Mouse (Mus musculus) forebrain, embryonic 11.5 days (tissue): ENCODE measurements around the gene Cyp27a1. TPM values are rescaled to one million over a fixed set of nuclear protein-coding genes. Genes with fewer than 3 reads are reported as not detected.

Experiments used
- ATAC-seq: fragments of 200-750 bp; cut with Nextera tagmentation; replicated peaks from 2 replicates; pipeline ENCODE4 v1.8.0; 2017; ENCODE audit warnings: moderate TSS enrichment; ENCODE audit not compliant: low FRiP score
- DNase-seq: peaks from one replicate; pipeline ENCODE4 v3.0.0-alpha.2; 2017; ENCODE audit warnings: low spot score
- H3K27ac ChIP-seq: fragments of 300-500 bp; sonication (generic); 2 replicates; pipeline ENCODE4 v1.5.1; 2014; ENCODE audit warnings: low read depth, low read length
- H3K27me3 ChIP-seq: fragments of 300-500 bp; sonication (generic); 2 replicates; pipeline ENCODE4 v1.6.1; 2014; ENCODE audit warnings: mild to moderate bottlenecking, low read length, mixed read lengths; ENCODE audit not compliant: control insufficient read depth, insufficient read depth
- H3K36me3 ChIP-seq: fragments of 300-500 bp; sonication (generic); 2 replicates; pipeline ENCODE4 v1.6.1; 2014; ENCODE audit warnings: mild to moderate bottlenecking, low read length, moderate library complexity, mixed read lengths; ENCODE audit not compliant: control insufficient read depth, insufficient read depth
- H3K4me1 ChIP-seq: fragments of 300-500 bp; sonication (generic); replicated peaks from 2 replicates; pipeline ENCODE4 v1.6.1; 2014; ENCODE audit warnings: low read length, mixed read lengths; ENCODE audit not compliant: control insufficient read depth, insufficient read depth
- H3K4me2 ChIP-seq: fragments of 300-500 bp; sonication (generic); 2 replicates; pipeline ENCODE4 v1.6.1; 2014; ENCODE audit warnings: low read depth, mild to moderate bottlenecking, low read length, moderate library complexity, mixed read lengths; ENCODE audit not compliant: severe bottlenecking
- H3K4me3 ChIP-seq: fragments of 300-500 bp; sonication (generic); 2 replicates; pipeline ENCODE4 v1.5.1; 2014; ENCODE audit warnings: low read depth, low read length
- H3K9ac ChIP-seq: fragments of 300-500 bp; sonication (generic); 2 replicates; pipeline ENCODE4 v1.6.1; 2014; ENCODE audit warnings: low read length
- H3K9me3 ChIP-seq: fragments of 300-500 bp; sonication (generic); 2 replicates; pipeline ENCODE4 v1.6.1; 2016; ENCODE audit warnings: low read length, mixed read lengths; ENCODE audit not compliant: control insufficient read depth
- whole genome bisulfite sequencing: fragments of 180-500 bp; shearing (Covaris S2); extraction: QIAGEN DNeasy Blood & Tissue Kit; methylation state at CpG from one replicate; pipeline ENCODE4 v1.1.7; 2014; 5-methylcytosine and 5-hydroxymethylcytosine counted together
- polyA plus RNA-seq: library from polyadenylated mRNA; unstranded; fragments of >200 nt; fragmentation: Nextera tagmentation; extraction: Ambion mirVana; gene quantifications from 2 replicates; pipeline ENCODE4 v1.2.1, GENCODE M21; 2014

The Cyp27a1 gene
- polyA plus RNA-seq, 1 experiment from 2014 or later, result 6.7 TPM

GRCm38 (mm10) chr1:74695836-74696235 lies 17.5 kb upstream of the Cyp27a1 start:
- DNase-seq (no peak), ATAC-seq (no peak)
- Histone ChIP-seq H3K27me3 (no peaks in the 10 kb centered on the region), H3K36me3 (peaks cover 18% of the 10 kb centered on the region; the same call in 1 of the 2 replicates), H3K9ac (no peak overlapping the region), H3K4me2 (no peak overlapping the region), H3K9me3 (no peaks in the 10 kb centered on the region), H3K4me3 (no peak overlapping the region), H3K27ac (no peak overlapping the region), H3K4me1 (no peaks in the 10 kb centered on the region)
- whole genome bisulfite sequencing, result 95% methylated on average over 4 of the region's 4 CpGs

DNA sequence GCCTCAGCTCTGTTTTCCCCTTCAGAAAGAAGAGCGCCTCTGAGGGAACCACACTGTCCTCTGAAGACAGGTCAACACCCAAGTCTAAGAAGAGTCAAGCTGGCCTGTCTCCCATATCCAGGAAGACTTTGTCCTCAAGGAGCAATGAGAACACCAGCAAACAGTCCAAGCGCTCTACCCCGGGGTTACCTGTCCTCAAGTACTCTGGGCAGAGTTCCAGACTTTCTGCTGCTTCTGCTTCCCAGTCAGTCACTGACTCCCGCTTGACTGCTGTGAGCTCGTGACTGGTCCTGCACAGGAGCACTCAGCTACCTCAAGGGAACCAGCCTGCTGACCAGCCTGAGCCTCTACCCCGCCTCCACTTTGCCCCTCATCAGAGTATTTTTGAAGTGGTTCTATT lies 16.0 kb upstream of the Cyp27a1 start:
- H3K9me3 ChIP-seq, result no peaks in the 10 kb centered on the region
- no peaks in the 10 kb centered on the region for H3K27me3 ChIP-seq
- H3K4me2 ChIP-seq, result no peak overlapping the region
- no peak overlapping the region for H3K27ac ChIP-seq
- H3K36me3 ChIP-seq, result peaks cover 18% of the 10 kb centered on the region; the same call in 1 of the 2 replicates
- WGBS, result 94% methylated on average over 6 of the region's 6 CpGs
- no peak overlapping the region for H3K4me3 ChIP-seq
- DNase-seq (no peak), ATAC-seq (no peak)
- H3K9ac ChIP-seq, result no peak overlapping the region
- no peaks in the 10 kb centered on the region for H3K4me1 ChIP-seq

- H3K36me3 ChIP-seq, result peaks cover 18% of the 10 kb centered on the region; the same call in 1 of the 2 replicates
- no peak overlapping the region for H3K4me2 ChIP-seq
- H3K27ac ChIP-seq, result no peak overlapping the region
- no peak overlapping the region for H3K9ac ChIP-seq
- no peak overlapping the region for H3K4me3 ChIP-seq
- H3K9me3 ChIP-seq, result no peaks in the 10 kb centered on the region
- WGBS, result 100% methylated on average over 1 of the region's 1 CpGs
- DNase-seq (no peak), ATAC-seq (no peak)
- no peaks in the 10 kb centered on the region for H3K27me3 ChIP-seq
- no peaks in the 10 kb centered on the region for H3K4me1 ChIP-seq
Measured at GRCm38 (mm10) chr1:74698353-74698752, 15.0 kb upstream of the Cyp27a1 start.

- no peak overlapping the region for H3K4me3 ChIP-seq
- WGBS, result 91% methylated on average over 1 of the region's 1 CpGs
- H3K4me2 ChIP-seq, result no peak overlapping the region
- no peak overlapping the region for H3K9ac ChIP-seq
- ATAC-seq (no peak), DNase-seq (no peak)
- H3K27ac ChIP-seq, result no peak overlapping the region
- peaks cover 18% of the 10 kb centered on the region; the same call in 1 of the 2 replicates for H3K36me3 ChIP-seq
- no peaks in the 10 kb centered on the region for H3K4me1 ChIP-seq
- no peaks in the 10 kb centered on the region for H3K27me3 ChIP-seq
- H3K9me3 ChIP-seq, result no peaks in the 10 kb centered on the region
Measured at GRCm38 (mm10) chr1:74698791-74699190, 14.6 kb upstream of the Cyp27a1 start.

DNA sequence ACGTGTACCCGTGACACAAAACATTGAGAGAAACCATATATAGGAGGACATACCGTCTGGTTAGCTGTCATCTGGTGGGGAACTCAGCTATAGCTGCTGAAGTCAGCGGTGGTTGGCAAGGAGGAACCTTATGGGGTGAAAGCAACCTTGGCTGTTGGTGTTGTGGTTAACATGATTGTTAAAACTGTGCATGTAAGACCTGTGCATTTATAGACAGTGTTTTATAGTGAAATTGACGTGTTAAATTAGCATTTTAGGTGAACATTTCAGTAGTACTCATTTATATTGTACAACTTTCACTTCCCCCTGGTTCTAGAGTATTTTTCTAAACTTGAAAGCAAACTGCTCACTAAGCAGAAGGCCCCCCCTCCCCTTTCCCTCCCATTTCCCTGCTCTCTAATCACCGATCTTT lies 11.2 kb upstream of the Cyp27a1 start:
- Histone ChIP-seq H3K36me3 (peaks cover 6% of the 10 kb centered on the region; the same call in 1 of the 2 replicates), H3K27ac (no peak overlapping the region), H3K4me1 (no peaks in the 10 kb centered on the region), H3K4me2 (no peak overlapping the region), H3K4me3 (no peak overlapping the region), H3K9ac (no peak overlapping the region), H3K9me3 (no peaks in the 10 kb centered on the region), H3K27me3 (no peaks in the 10 kb centered on the region)
- no peak for DNase-seq
- no peak for ATAC-seq
- WGBS, result 87% methylated on average over 6 of the region's 6 CpGs

- ATAC-seq, result no peak
- Histone ChIP-seq H3K9me3 (no peaks in the 10 kb centered on the region), H3K36me3 (no peaks in the 10 kb centered on the region; the same call in 1 of the 2 replicates), H3K27ac (no peak overlapping the region), H3K4me2 (no peak overlapping the region), H3K9ac (no peak overlapping the region), H3K4me1 (no peaks in the 10 kb centered on the region), H3K27me3 (no peaks in the 10 kb centered on the region), H3K4me3 (no peak overlapping the region)
- 82% methylated on average over 3 of the region's 3 CpGs for WGBS
- no peak for DNase-seq
Measured at GRCm38 (mm10) chr1:74704156-74704555, 9.2 kb upstream of the Cyp27a1 start.

GRCm38 (mm10) chr1:74705016-74705415 lies 8.4 kb upstream of the Cyp27a1 start:
- 85% methylated on average over 5 of the region's 5 CpGs for WGBS
- H3K27ac ChIP-seq, result no peak overlapping the region
- no peak for ATAC-seq

DNA sequence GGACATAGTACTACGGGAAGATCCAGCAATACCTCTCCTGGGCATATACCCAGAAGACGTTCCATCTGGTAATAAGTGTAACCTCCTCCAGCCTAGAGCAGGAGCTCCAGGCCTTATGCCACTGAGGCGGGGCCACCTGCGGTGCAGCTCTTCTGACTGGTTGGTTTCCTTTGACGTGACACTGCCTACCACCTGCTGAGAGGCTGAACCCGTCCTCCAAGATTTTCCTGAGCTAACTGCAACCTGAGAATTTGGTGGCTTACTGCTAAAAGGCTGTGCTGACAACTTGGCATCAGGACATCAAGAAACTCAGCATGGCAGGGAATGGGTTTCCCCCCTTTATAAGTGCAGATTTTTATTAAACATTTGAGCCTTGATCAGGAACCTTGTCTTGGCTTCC lies 3.8 kb upstream of the Cyp27a1 start:
- no peaks in the 10 kb centered on the region for H3K27me3 ChIP-seq
- ATAC-seq, result no peak
- no peak overlapping the region for H3K9ac ChIP-seq
- H3K36me3 ChIP-seq, result no peaks in the 10 kb centered on the region
- H3K4me3 ChIP-seq, result no peak overlapping the region
- H3K9me3 ChIP-seq, result no peaks in the 10 kb centered on the region
- H3K27ac ChIP-seq, result no peak overlapping the region
- no peaks in the 10 kb centered on the region; the same call in 1 of the 2 replicates for H3K4me1 ChIP-seq
- H3K4me2 ChIP-seq, result no peak overlapping the region
- WGBS, result 41% methylated on average over 6 of the region's 6 CpGs
- DNase-seq, result no peak

More at GRCm38 (mm10) chr1:74705016-74705415, 8.4 kb upstream of the Cyp27a1 start:
- no peaks in the 10 kb centered on the region for H3K36me3 ChIP-seq
- no peak overlapping the region for H3K9ac ChIP-seq
- no peak overlapping the region for H3K4me2 ChIP-seq
- no peak overlapping the region for H3K4me3 ChIP-seq
- H3K4me1 ChIP-seq, result no peaks in the 10 kb centered on the region
- no peaks in the 10 kb centered on the region for H3K27me3 ChIP-seq
- no peak for DNase-seq
- no peaks in the 10 kb centered on the region for H3K9me3 ChIP-seq

GRCm38 (mm10) chr1:74712046-74712445 lies 1.3 kb upstream of the Cyp27a1 start:
- no peak for DNase-seq
- Histone ChIP-seq H3K36me3 (no peaks in the 10 kb centered on the region), H3K27ac (no peak overlapping the region), H3K9me3 (no peaks in the 10 kb centered on the region), H3K4me3 (no peak overlapping the region), H3K9ac (no peak overlapping the region), H3K4me2 (no peak overlapping the region), H3K4me1 (no peaks in the 10 kb centered on the region; the same call in 1 of the 2 replicates), H3K27me3 (no peaks in the 10 kb centered on the region)
- WGBS, result 85% methylated on average over 4 of the region's 4 CpGs
- no peak for ATAC-seq
